Mouse (Mus musculus): ENCODE measurements around the gene Hfm1.

DNA sequence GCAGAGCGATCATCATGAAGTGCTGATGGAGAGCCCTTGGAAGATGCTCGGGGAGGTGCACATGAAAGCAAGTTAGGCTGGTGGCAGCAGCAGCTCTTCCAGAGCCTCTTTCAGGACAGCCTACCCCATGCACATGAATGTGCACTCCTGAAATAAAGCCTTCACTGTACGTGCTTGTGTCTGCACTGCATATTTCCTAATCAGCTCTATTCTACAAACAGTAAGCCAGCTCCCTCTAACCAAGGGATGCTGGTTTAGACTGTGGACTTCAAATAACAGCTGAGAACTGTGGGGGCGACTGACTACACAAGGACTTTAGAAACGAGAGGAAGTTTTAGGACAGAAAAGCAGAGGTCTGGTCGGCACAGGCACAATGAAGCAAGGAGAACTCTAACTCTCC lies 111.5 kb downstream of the Hfm1 start:
- TF ChIP-seq MAFK (IDR thresholded peaks at IDR 0.05; ENCODE audit: insufficient read depth, low read depth, low read length) = no peak
- TF ChIP-seq CHD2 (IDR thresholded peaks at IDR 0.05; ENCODE audit: low read depth, low read length) = no peak
- TF ChIP-seq ZC3H11A (IDR thresholded peaks at IDR 0.05; ENCODE audit: borderline replicate concordance, low read depth, low read length) = no peak
- TF ChIP-seq ZNF384 (IDR thresholded peaks at IDR 0.05; ENCODE audit: low read depth, low read length) = no peak

Measured in ES-E14 (cell line).